Mouse (Mus musculus) hindbrain, postnatal 0 days (tissue): Measurements from ENCODE around the gene Pik3cb. TPM values are rescaled to one million over a fixed set of nuclear protein-coding genes. Genes with fewer than 3 reads are reported as not detected.

Experiments
- ATAC-seq: fragments of 200-750 bp; cut with Nextera tagmentation; 2 replicates; pipeline ENCODE4 v1.8.0; 2017; ENCODE audit warnings: mild to moderate bottlenecking, moderate TSS enrichment, moderate library complexity
- DNase-seq: peaks from one replicate; pipeline ENCODE4 v3.0.0-alpha.2; 2015; ENCODE audit warnings: low spot score
- H3K27ac ChIP-seq: fragments of 300-500 bp; sonication (generic); 2 replicates; pipeline ENCODE4 v1.5.1; 2014; ENCODE audit warnings: mild to moderate bottlenecking
- H3K27me3 ChIP-seq: fragments of 300-500 bp; sonication (generic); 2 replicates; pipeline ENCODE4 v1.6.1; 2014; ENCODE audit warnings: low read length, mixed read lengths; ENCODE audit not compliant: insufficient read depth
- H3K36me3 ChIP-seq: fragments of 300-500 bp; sonication (generic); 2 replicates; pipeline ENCODE4 v1.6.1; 2014; ENCODE audit warnings: low read length, mixed read lengths; ENCODE audit not compliant: insufficient read depth
- H3K4me1 ChIP-seq: fragments of 300-500 bp; sonication (generic); 2 replicates; pipeline ENCODE4 v1.6.1; 2014; ENCODE audit warnings: antibody characterized with exemption, low read length, mixed read lengths; ENCODE audit not compliant: insufficient read depth
- H3K4me2 ChIP-seq: fragments of 300-500 bp; sonication (generic); 2 replicates; pipeline ENCODE4 v1.6.1; 2014; ENCODE audit warnings: low read depth, mild to moderate bottlenecking, low read length, moderate library complexity, mixed read lengths
- H3K4me3 ChIP-seq: fragments of 300-500 bp; sonication (generic); 2 replicates; pipeline ENCODE4 v1.5.1; 2014; ENCODE audit warnings: low read length
- H3K9ac ChIP-seq: fragments of 300-500 bp; sonication (generic); replicated peaks from 2 replicates; pipeline ENCODE4 v1.6.1; 2014; ENCODE audit warnings: mild to moderate bottlenecking, low read length, moderate library complexity, mixed read lengths
- H3K9me3 ChIP-seq: fragments of 300-500 bp; sonication (generic); 2 replicates; pipeline ENCODE4 v1.6.1; 2016; ENCODE audit warnings: low read length, mixed read lengths
- CTCF ChIP-seq: IDR thresholded peaks from 2 replicates; pipeline ENCODE4 v1.5.1; 2016; ENCODE audit warnings: antibody characterized with exemption, control low read depth, low read depth
- WGBS: fragments of 180-500 bp; shearing (Covaris S2); extraction: QIAGEN DNeasy Blood & Tissue Kit; methylation state at CpG from one replicate; pipeline ENCODE4 v1.1.7; 2014; 5-methylcytosine and 5-hydroxymethylcytosine counted together
- polyA plus RNA-seq: library from polyadenylated mRNA; unstranded; fragments of >200 nt; fragmentation: Nextera tagmentation; extraction: Ambion mirVana; gene quantifications from 2 replicates; pipeline ENCODE4 v1.2.1, GENCODE M21; 2015
- total RNA-seq: library from RNA; depleted of rRNA; stranded (reverse); fragments of >200 nt; gene quantifications from 2 replicates; pipeline ENCODE4 v1.2.3, GENCODE M21; 2014

Pik3cb gene
- total and polyA plus RNA-seq, 2 experiments from 2014 or later: 3.5 to 4.9 TPM

DNA sequence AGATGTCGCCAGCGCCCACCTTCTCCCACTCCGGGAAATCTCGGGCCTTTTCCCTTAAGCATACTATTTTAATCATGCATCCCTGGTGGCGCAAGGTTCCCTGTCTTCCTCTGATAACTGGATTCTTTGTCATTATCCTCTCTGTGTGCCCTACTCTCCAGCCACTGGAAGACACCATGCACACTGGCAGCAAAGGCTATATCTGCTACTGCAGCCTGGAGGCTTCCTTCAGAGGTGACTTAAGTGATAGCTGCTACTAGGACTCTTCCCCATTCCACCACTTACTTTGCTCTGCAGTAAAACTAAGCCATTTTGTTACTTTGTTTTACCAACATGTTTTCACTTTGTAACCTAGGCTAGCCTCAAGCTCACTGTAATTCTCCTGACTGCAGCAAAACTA lies 30.2 kb downstream of the Pik3cb start:
- Histone ChIP-seq H3K27me3 (no peaks in the 10 kb centered on the region), H3K4me3 (no peak overlapping the region), H3K4me1 (no peaks in the 10 kb centered on the region), H3K9me3 (no peaks in the 10 kb centered on the region), H3K27ac (no peak overlapping the region), H3K4me2 (no peak overlapping the region), H3K9ac (no peak overlapping the region), H3K36me3 (no peaks in the 10 kb centered on the region)
- ATAC-seq (no peak), DNase-seq (no peak)
- 56% methylated on average over 5 of the region's 5 CpGs for WGBS
- TF ChIP-seq CTCF: no peak

DNA sequence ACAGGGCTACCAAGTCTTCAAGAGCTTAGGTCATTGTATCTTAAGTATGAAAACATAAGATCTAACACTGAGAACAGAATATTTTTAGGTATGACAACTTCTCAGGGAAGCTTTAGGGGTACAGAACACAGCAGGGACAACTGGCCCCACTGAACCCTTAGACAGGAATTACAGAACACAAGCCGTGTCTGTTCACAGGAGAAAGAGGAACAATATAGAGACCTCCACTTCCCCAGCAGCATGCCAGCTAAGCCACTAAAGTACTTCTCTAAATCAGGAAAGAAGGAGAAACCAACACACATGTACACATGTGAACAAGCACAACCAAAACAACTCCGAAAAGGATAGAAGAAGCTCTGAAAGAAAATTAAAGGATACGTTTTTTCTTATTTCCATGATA lies 30.8 kb downstream of the Pik3cb start:
- no peak for ATAC-seq
- no peak overlapping the region for H3K4me3 ChIP-seq
- H3K36me3 ChIP-seq: peaks cover 3% of the 10 kb centered on the region; the same call in 1 of the 2 replicates
- H3K27ac ChIP-seq: no peak overlapping the region
- H3K4me1 ChIP-seq: no peaks in the 10 kb centered on the region
- H3K4me2 ChIP-seq: no peak overlapping the region
- no peak for DNase-seq
- 78% methylated on average over 3 of the region's 3 CpGs for WGBS
- H3K9me3 ChIP-seq: 0 out of 2 replicates have a peak, but pooled peaks cover 2% of the 10 kb centered on the region
- no peak for TF ChIP-seq CTCF
- no peak overlapping the region for H3K9ac ChIP-seq
- no peaks in the 10 kb centered on the region for H3K27me3 ChIP-seq

- ATAC-seq: no peak
Observed at GRCm38 (mm10) chr9:99104449-99104848, 36.0 kb downstream of the Pik3cb start.

GRCm38 (mm10) chr9:99103865-99104264 lies 36.6 kb downstream of the Pik3cb start:
- TF ChIP-seq CTCF: no peak
- Histone ChIP-seq H3K9ac (no peak overlapping the region), H3K27ac (no peak overlapping the region), H3K36me3 (peaks cover 5% of the 10 kb centered on the region; the same call in 1 of the 2 replicates), H3K4me1 (no peaks in the 10 kb centered on the region), H3K4me2 (no peak overlapping the region), H3K9me3 (0 out of 2 replicates have a peak, but pooled peaks cover 2% of the 10 kb centered on the region), H3K4me3 (no peak overlapping the region), H3K27me3 (no peaks in the 10 kb centered on the region)
- no peak for ATAC-seq
- WGBS: 84% methylated on average over 3 of the region's 3 CpGs
- DNase-seq: no peak

More at GRCm38 (mm10) chr9:99104449-99104848, 36.0 kb downstream of the Pik3cb start:
- peak; percentile 29 for TF ChIP-seq CTCF
- DNase-seq: no peak
- H3K4me2 ChIP-seq: no peak overlapping the region
- H3K36me3 ChIP-seq: peaks cover 5% of the 10 kb centered on the region; the same call in 1 of the 2 replicates
- H3K9ac ChIP-seq: no peak overlapping the region
- H3K9me3 ChIP-seq: 0 out of 2 replicates have a peak, but pooled peaks cover 2% of the 10 kb centered on the region
- no peak overlapping the region for H3K4me3 ChIP-seq
- no peaks in the 10 kb centered on the region for H3K27me3 ChIP-seq
- 95% methylated on average over 2 of the region's 2 CpGs for WGBS
- H3K27ac ChIP-seq: no peak overlapping the region
- H3K4me1 ChIP-seq: no peaks in the 10 kb centered on the region

GRCm38 (mm10) chr9:99098482-99099129 lies 41.8 kb downstream of the Pik3cb start:
- WGBS: 56% methylated on average over 11 of the region's 11 CpGs
- H3K9ac ChIP-seq: no peak overlapping the region
- H3K27me3 ChIP-seq: no peaks in the 10 kb centered on the region
- H3K36me3 ChIP-seq: no peaks in the 10 kb centered on the region
- no peak for TF ChIP-seq CTCF
- DNase-seq: no peak
- no peaks in the 10 kb centered on the region for H3K9me3 ChIP-seq
- H3K27ac ChIP-seq: no peak overlapping the region
- H3K4me1 ChIP-seq: no peaks in the 10 kb centered on the region
- no peak overlapping the region for H3K4me3 ChIP-seq
- ATAC-seq: no peak
- H3K4me2 ChIP-seq: no peak overlapping the region

- WGBS: 50% methylated on average over 1 of the region's 1 CpGs
- Histone ChIP-seq H3K9ac (no peak overlapping the region), H3K4me2 (no peak overlapping the region), H3K27ac (no peak overlapping the region), H3K9me3 (no peaks in the 10 kb centered on the region), H3K4me1 (no peaks in the 10 kb centered on the region), H3K4me3 (no peak overlapping the region), H3K36me3 (no peaks in the 10 kb centered on the region), H3K27me3 (no peaks in the 10 kb centered on the region)
- no peak for DNase-seq
- no peak for ATAC-seq
- TF ChIP-seq CTCF: no peak
Observed at GRCm38 (mm10) chr9:99097668-99098067, 42.8 kb downstream of the Pik3cb start.

DNA sequence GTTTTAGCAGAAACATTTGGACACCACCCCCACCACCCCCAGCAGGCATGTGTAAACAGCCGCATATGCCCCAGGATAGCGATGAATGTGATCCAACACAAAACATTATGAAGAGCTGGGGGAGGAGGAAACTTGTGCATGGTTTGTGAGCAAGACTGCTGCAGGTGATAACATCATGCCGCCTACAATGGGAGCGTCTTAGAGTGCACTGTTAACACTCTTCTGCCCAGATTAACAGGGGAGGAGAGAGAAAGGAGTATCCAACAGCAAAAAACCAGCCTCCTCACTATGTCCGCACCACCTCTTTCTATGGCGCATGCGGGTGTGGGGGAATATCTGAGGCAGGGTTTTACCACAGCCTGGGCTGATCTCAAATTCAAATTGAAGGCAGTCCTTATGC lies 45.2 kb downstream of the Pik3cb start:
- H3K4me3 ChIP-seq: no peak overlapping the region
- no peak overlapping the region for H3K4me2 ChIP-seq
- DNase-seq: no peak
- no peak overlapping the region for H3K9ac ChIP-seq
- no peaks in the 10 kb centered on the region for H3K27me3 ChIP-seq
- no peak for ATAC-seq
- no peaks in the 10 kb centered on the region for H3K9me3 ChIP-seq
- H3K36me3 ChIP-seq: no peaks in the 10 kb centered on the region
- TF ChIP-seq CTCF: no peak
- no peak overlapping the region for H3K27ac ChIP-seq
- 92% methylated on average over 7 of the region's 7 CpGs for WGBS
- H3K4me1 ChIP-seq: no peaks in the 10 kb centered on the region
